ENCODE assay signal across 9 mouse cellular contexts in the genomic region with DNA sequence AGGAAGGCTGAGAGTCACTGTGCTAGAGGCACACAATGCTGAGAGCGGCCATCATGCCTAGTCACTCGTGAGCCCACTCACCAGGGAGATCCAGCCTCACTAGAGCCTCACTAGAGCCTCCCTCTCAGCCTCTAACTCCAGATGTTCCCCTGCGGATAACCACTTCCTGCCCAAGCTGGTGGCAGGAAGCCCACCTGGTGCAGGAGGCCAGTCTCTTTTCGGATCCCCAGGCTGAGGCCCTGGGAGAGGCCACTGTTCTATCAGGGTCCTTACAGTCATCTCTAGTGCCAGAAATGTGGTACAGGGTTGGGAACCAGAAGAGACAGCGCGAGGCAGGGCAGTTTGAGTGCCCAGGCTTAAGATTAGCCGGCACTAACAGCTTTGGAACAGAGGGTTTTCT. TPM values are rescaled to one million over a fixed set of nuclear protein-coding genes. Genes with fewer than 3 reads are reported as not detected.
DNase-seq lines count a peak whose midpoint lies in the region; ATAC-seq and TF ChIP-seq lines count a peak whose summit lies in the region.
"Had no signal": no experiment of that assay in that cellular context is flagged by ENCODE, and none has a peak within 500 bp of the region (broad histone marks: within the 10 kb centered on the region; RNA-seq: fewer than 3 reads in every experiment).

No protein-coding gene starts in this region.

- H3K4me2 ChIP-seq in liver, embryonic 11.5 days, result peak overlapping the region; percentile 40
- peak overlapping the region; percentile 95; the same call in 1 of the 2 replicates for H3K4me2 ChIP-seq in liver, embryonic 14.5 days (ENCODE audit: low read depth)
- H3K4me2 ChIP-seq: forebrain, embryonic 12.5 days; hindbrain, embryonic 14.5 days had no signal

- WGBS in liver, embryonic 11.5 days, result 66% methylated on average over 7 of the region's 7 CpGs
- 31% methylated on average over 7 of the region's 7 CpGs for WGBS in liver, embryonic 14.5 days (ENCODE audit: insufficient replicate concordance)

- no peak for TF ChIP-seq EP300 in liver, embryonic 14.5 days (IDR thresholded peaks at IDR 0.05; ENCODE audit: low read depth)

- no peaks in the 10 kb centered on the region for H3K27me3 ChIP-seq in liver, embryonic 11.5 days (replicated peaks; ENCODE audit: control insufficient read depth, insufficient read depth, low read length)
- H3K27me3 ChIP-seq in liver, embryonic 14.5 days (ENCODE audit: control insufficient read depth, insufficient read depth, low read length), result no peaks in the 10 kb centered on the region
- H3K27me3 ChIP-seq: forebrain, embryonic 12.5 days had no signal

- peaks cover 2% of the 10 kb centered on the region; the same call in 1 of the 2 replicates for H3K36me3 ChIP-seq in liver, embryonic 11.5 days (ENCODE audit: control insufficient read depth, insufficient read depth, low read length)
- peaks cover 4% of the 10 kb centered on the region; the same call in 1 of the 2 replicates for H3K36me3 ChIP-seq in liver, embryonic 14.5 days (replicated peaks; ENCODE audit: control insufficient read depth, insufficient read depth, low read depth)

- TF ChIP-seq CTCF in liver, embryonic 14.5 days (IDR thresholded peaks at IDR 0.05; ENCODE audit: low read depth), result no peak

- peak overlapping the region; percentile 100 for H3K27ac ChIP-seq in liver, embryonic 11.5 days (ENCODE audit: low read depth, low read length)
- no peak overlapping the region; the same call in 1 of the 2 replicates for H3K27ac ChIP-seq in liver, embryonic 14.5 days
- H3K27ac ChIP-seq: forebrain, embryonic 12.5 days; hindbrain, embryonic 14.5 days had no signal

- DNase-seq in liver, embryonic 11.5 days (ENCODE audit: low spot score), result no peak
- no peak for DNase-seq in liver
- DNase-seq in liver, embryonic 14.5 days (ENCODE audit: low read depth in 3 of 3, low spot score in 3 of 3), result no peak
- DNase-seq in thymus, postnatal 25 days, result peak; percentile 79
- DNase-seq in urinary bladder, postnatal 36 days (ENCODE audit: low spot score in 2 of 2), result no peak

- peak overlapping the region; percentile 50 for H3K9ac ChIP-seq in liver, embryonic 11.5 days (ENCODE audit: low read depth, low read length)
- H3K9ac ChIP-seq in liver, embryonic 14.5 days (replicated peaks), result peak overlapping the region; percentile 15; the same call in 1 of the 2 replicates
- H3K9ac ChIP-seq: forebrain, embryonic 12.5 days; hindbrain, embryonic 14.5 days had no signal

- no peak for ATAC-seq in liver, embryonic 11.5 days (replicated peaks; ENCODE audit: low FRiP score)
- ATAC-seq in activated CD4-positive, CD25-positive, alpha-beta regulatory T cell, adult 4 months, result peak; percentile 36
- no peak for ATAC-seq in liver, embryonic 14.5 days (ENCODE audit: insufficient read depth)
- no peak for ATAC-seq in cerebellum, adult (ENCODE audit: insufficient number of reproducible peaks, low FRiP score, low TSS enrichment)

- no peak overlapping the region for H3K4me3 ChIP-seq in liver, embryonic 11.5 days (ENCODE audit: low read depth, low read length)
- H3K4me3 ChIP-seq in liver, embryonic 14.5 days (ENCODE audit: insufficient read depth in 1 of 2, low read depth in 2 of 2, low read length in 2 of 2), result no peak overlapping the region
- H3K4me3 ChIP-seq: forebrain, embryonic 12.5 days had no signal

- H3K9me3 ChIP-seq in liver, embryonic 11.5 days (ENCODE audit: control insufficient read depth, low read length), result no peaks in the 10 kb centered on the region
- H3K9me3 ChIP-seq in liver, embryonic 14.5 days (ENCODE audit: control insufficient read depth, low read length), result no peaks in the 10 kb centered on the region
- H3K9me3 ChIP-seq: forebrain, embryonic 12.5 days had no signal

- H3K4me1 ChIP-seq in liver, embryonic 11.5 days (replicated peaks; ENCODE audit: control insufficient read depth, insufficient read depth, low read length), result peaks cover 49% of the 10 kb centered on the region
- H3K4me1 ChIP-seq in liver, embryonic 14.5 days (replicated peaks; ENCODE audit: control insufficient read depth in 2 of 2, insufficient read depth in 2 of 2, low read length in 1 of 2), result peaks cover 34 to 41% of the 10 kb centered on the region in 2 experiments

RNA-seq across cellular contexts. Expression of a gene that starts 1.3 kb away (rescaled TPM):
- 39.5 and 45.9 TPM in 2 replicates for polyA plus RNA-seq in liver, embryonic 11.5 days (2014; fragmentation: Nextera tagmentation; extraction: Ambion mirVana)
- polyA plus RNA-seq in activated CD4-positive, CD25-positive, alpha-beta regulatory T cell, adult 4 months (2017; shearing (Covaris generic)), result 1 to 10 TPM in 1 of 2 experiments, under 1 TPM in 1; 0.89 to 1.2 TPM
- 20.6 and 25.1 TPM in 2 replicates for polyA plus RNA-seq in liver, embryonic 14.5 days (2012; rRNA removed)
- 45.3 and 48.8 TPM in 2 replicates for polyA plus RNA-seq in liver, embryonic 14.5 days (2014; fragmentation: Nextera tagmentation; extraction: Ambion mirVana)

RNA-seq across cellular contexts. Expression of a gene that starts 13.4 kb away (rescaled TPM):
- polyA plus RNA-seq in liver, embryonic 11.5 days (2014; fragmentation: Nextera tagmentation; extraction: Ambion mirVana), result 3.5 and 3.6 TPM in 2 replicates
- polyA plus RNA-seq in activated CD4-positive, CD25-positive, alpha-beta regulatory T cell, adult 4 months (2017; shearing (Covaris generic)), result 1 to 10 TPM; 2.5 to 3.6 TPM
- 1.5 and 1.8 TPM in 2 replicates for polyA plus RNA-seq in liver, embryonic 14.5 days (2012; rRNA removed)
- 2.0 and 2.2 TPM in 2 replicates for polyA plus RNA-seq in liver, embryonic 14.5 days (2014; fragmentation: Nextera tagmentation; extraction: Ambion mirVana)
- polyA plus RNA-seq: hindbrain, embryonic 14.5 days had no signal

RNA-seq across cellular contexts. Expression of a gene that starts 34.6 kb away (rescaled TPM):
- 36.5 and 39.9 TPM in 2 replicates for polyA plus RNA-seq in liver, embryonic 11.5 days (2014; fragmentation: Nextera tagmentation; extraction: Ambion mirVana)
- 10 to 100 TPM; 36.0 to 53.3 TPM for polyA plus RNA-seq in activated CD4-positive, CD25-positive, alpha-beta regulatory T cell, adult 4 months (2017; shearing (Covaris generic))
- 8.7 and 22.6 TPM in 2 replicates for polyA plus RNA-seq in liver, embryonic 14.5 days (2012; rRNA removed)
- 20.0 and 21.2 TPM in 2 replicates for polyA plus RNA-seq in liver, embryonic 14.5 days (2014; fragmentation: Nextera tagmentation; extraction: Ambion mirVana)

RNA-seq across cellular contexts. Expression of a gene that starts 34.8 kb away (rescaled TPM):
- 19.8 and 22.9 TPM in 2 replicates for polyA plus RNA-seq in liver, embryonic 11.5 days (2014; fragmentation: Nextera tagmentation; extraction: Ambion mirVana)
- polyA plus RNA-seq in activated CD4-positive, CD25-positive, alpha-beta regulatory T cell, adult 4 months (2017; shearing (Covaris generic)), result 10 to 100 TPM; 12.1 to 22.5 TPM
- 6.7 and 7.3 TPM in 2 replicates for polyA plus RNA-seq in liver, embryonic 14.5 days (2012; rRNA removed)
- 6.1 and 6.5 TPM in 2 replicates for polyA plus RNA-seq in liver, embryonic 14.5 days (2014; fragmentation: Nextera tagmentation; extraction: Ambion mirVana)

RNA-seq across cellular contexts. Expression of a gene that starts 40.2 kb away (rescaled TPM):
- 0.56 and 0.89 TPM in 2 replicates for polyA plus RNA-seq in liver, embryonic 11.5 days (2014; fragmentation: Nextera tagmentation; extraction: Ambion mirVana)
- not detected for polyA plus RNA-seq in activated CD4-positive, CD25-positive, alpha-beta regulatory T cell, adult 4 months (2017; shearing (Covaris generic))
- 0.36 and 0.42 TPM in 2 replicates for polyA plus RNA-seq in liver, embryonic 14.5 days (2012; rRNA removed)
- polyA plus RNA-seq in liver, embryonic 14.5 days (2014; fragmentation: Nextera tagmentation; extraction: Ambion mirVana), result 0.09 and 0.29 TPM in 2 replicates
- polyA plus RNA-seq: hindbrain, embryonic 14.5 days had no signal

Comparison
In these comparisons a context has a peak if more than half of its experiments do, and no peak if none do; other contexts are left out.
1. RNA of a gene that starts 1.3 kb away (polyA plus RNA-seq): 20.6 to 48.8 TPM in liver, embryonic 14.5 days and 39.5 to 45.9 TPM in liver, embryonic 11.5 days; 0.89 to 1.2 TPM in activated CD4-positive, CD25-positive, alpha-beta regulatory T cell, adult 4 months; every median in the first group is over 4 times any median in the second.